Mouse (Mus musculus) kidney, adult 2 months (tissue): Measurements from ENCODE around the gene Atp8a1.

Source experiments
- CTCF ChIP-seq: fragments of 200-500 bp; conservative IDR thresholded peaks from 2 replicates; pipeline ENCODE4 v1.5.1; 2011; ENCODE audit warnings: low read depth, mild to moderate bottlenecking, control low read depth, low read length, moderate library complexity, mixed read lengths; ENCODE audit not compliant: insufficient read depth, insufficient read length
- POLR2A ChIP-seq: fragments of 200-500 bp; IDR thresholded peaks from one replicate; pipeline ENCODE4 v1.6.1; 2011; ENCODE audit warnings: low read depth, low read length, control low read depth

- TF ChIP-seq POLR2A (no peak), CTCF (no peak)
Measured at GRCm38 (mm10) chr5:67629861-67630260, 217.4 kb downstream of the Atp8a1 start.
